Mouse (Mus musculus) ES-E14 (cell line): Measurements from ENCODE around the gene Rasgef1b.

ENCODE experiments used
- CHD2 ChIP-seq: IDR thresholded peaks from 2 replicates; pipeline ENCODE4 v1.6.1; 2014; ENCODE audit warnings: mild to moderate bottlenecking, low read depth, low read length, inconsistent platforms
- HCFC1 ChIP-seq: IDR thresholded peaks from 2 replicates; pipeline ENCODE4 v1.6.1; 2012; ENCODE audit warnings: low read length, inconsistent platforms, borderline replicate concordance; ENCODE audit not compliant: insufficient read depth
- MAFK ChIP-seq: IDR thresholded peaks from 2 replicates; pipeline ENCODE4 v1.6.1; 2014; ENCODE audit warnings: mild to moderate bottlenecking, low read depth, low read length, inconsistent platforms; ENCODE audit not compliant: insufficient read depth
- ZC3H11A ChIP-seq: IDR thresholded peaks from 2 replicates; pipeline ENCODE4 v1.6.1; 2012; ENCODE audit warnings: low read depth, mild to moderate bottlenecking, inconsistent platforms, low read length, borderline replicate concordance
- ZNF384 ChIP-seq: IDR thresholded peaks from 2 replicates; pipeline ENCODE4 v1.6.1; 2012; ENCODE audit warnings: low read depth, low read length, inconsistent platforms

- TF ChIP-seq MAFK = no peak
- no peak for TF ChIP-seq CHD2
- no peak for TF ChIP-seq ZNF384
- TF ChIP-seq HCFC1 = no peak
- TF ChIP-seq ZC3H11A = no peak
These were observed 343.8 kb downstream of the Rasgef1b start for GRCm38 (mm10) chr5:99385090-99385489.
